Mouse (Mus musculus) myocyte (in vitro differentiated cells): Measurements from ENCODE around the gene Pmf1.
A peak's percentile ranks its signal among the peaks of the same experiment; 100 is the strongest.

ENCODE experiments used
- CEBPB ChIP-seq: IDR thresholded peaks from 2 replicates; pipeline ENCODE4 v1.6.1; 2011; ENCODE audit warnings: mild to moderate bottlenecking, moderate library complexity; ENCODE audit not compliant: poor library complexity, insufficient read depth, severe bottlenecking
- E2F4 ChIP-seq: IDR thresholded peaks from one replicate; pipeline ENCODE4 v1.6.1; 2011; ENCODE audit warnings: mild to moderate bottlenecking, control low read depth, moderate library complexity; ENCODE audit not compliant: insufficient read depth
- MAX ChIP-seq: IDR thresholded peaks from one replicate; pipeline ENCODE4 v1.6.1; 2011; ENCODE audit warnings: low read depth, mild to moderate bottlenecking, control low read depth
- MYOD1 ChIP-seq, 3 experiments: IDR thresholded peaks; one replicate each; pipeline ENCODE4 v1.6.1; 2011; ENCODE audit warnings: control low read depth in 2 of 3, low read depth in 2 of 3, mild to moderate bottlenecking in 2 of 3, moderate library complexity in 1 of 3; ENCODE audit not compliant: insufficient read length in 2 of 3, control insufficient read depth in 1 of 3
- POLR2A ChIP-seq: IDR thresholded peaks from one replicate; pipeline ENCODE4 v1.6.1; 2011; ENCODE audit warnings: low read depth, mild to moderate bottlenecking, control low read depth, moderate library complexity; ENCODE audit not compliant: insufficient read length
- SRF ChIP-seq: IDR thresholded peaks from one replicate; pipeline ENCODE4 v1.6.1; 2011; ENCODE audit warnings: low read depth; ENCODE audit not compliant: control insufficient read depth, insufficient read length
- TCF12 ChIP-seq: IDR thresholded peaks from one replicate; pipeline ENCODE4 v1.6.1; 2011; ENCODE audit warnings: mild to moderate bottlenecking, control low read depth; ENCODE audit not compliant: poor library complexity, insufficient read depth, severe bottlenecking
- TCF3 ChIP-seq: IDR thresholded peaks from one replicate; pipeline ENCODE4 v1.6.1; 2011; ENCODE audit warnings: low read depth, control low read depth; ENCODE audit not compliant: insufficient read length
- USF1 ChIP-seq: IDR thresholded peaks from one replicate; pipeline ENCODE4 v1.6.1; 2011; ENCODE audit warnings: low read depth, mild to moderate bottlenecking, control low read depth, moderate library complexity

GRCm38 (mm10) chr3:88435515-88435914 lies 25.4 kb upstream of the Pmf1 start:
- TF ChIP-seq POLR2A (no peak), USF1 (no peak), SRF (no peak), TCF12 (no peak), MAX (no peak), CEBPB (no peak), TCF3 (no peak), MYOD1 (IDR thresholded peaks at IDR 0.05; ENCODE audit: control insufficient read depth in 1 of 3, insufficient read length in 2 of 3, low read depth in 2 of 3) (peak in 1 of 3 experiments; percentile 47), E2F4 (no peak)
